Mouse (Mus musculus): ENCODE measurements at regions not wholly inside any gene's neighbourhood (a gene's known extent, or its start where the extent isn't known, plus 50 kb on each side); places are given as distances from the start of the nearest gene placed in this dataset.

GRCm38 (mm10) chr13:16761415-16761814 is 749.8 kb downstream of the Inhba start:
- TF ChIP-seq POLR2A (IDR thresholded peaks at IDR 0.05; ENCODE audit: borderline replicate concordance, control insufficient read depth, low read depth, low read length) (no peak), CTCF (IDR thresholded peaks at IDR 0.05; ENCODE audit: control insufficient read depth, insufficient read depth, low read length) (no peak)
- WGBS, result 71% methylated on average over 4 of the region's 4 CpGs

GRCm38 (mm10) chr13:16762326-16762725 is 750.7 kb downstream of the Inhba start:
- no peak overlapping the region for H3K27ac ChIP-seq (ENCODE audit: control insufficient read depth, insufficient read depth, low read depth, low read length, poor library complexity)
- H3K4me3 ChIP-seq (replicated peaks; ENCODE audit: control insufficient read depth, low read depth, low read length), result no peak overlapping the region
- WGBS, result 84% methylated on average over 8 of the region's 8 CpGs
- no peaks in the 10 kb centered on the region for H3K4me1 ChIP-seq (ENCODE audit: control insufficient read depth, insufficient read depth, low read length)
- no peak for TF ChIP-seq POLR2A (IDR thresholded peaks at IDR 0.05; ENCODE audit: borderline replicate concordance, control insufficient read depth, low read depth, low read length)
- TF ChIP-seq CTCF (IDR thresholded peaks at IDR 0.05; ENCODE audit: control insufficient read depth, insufficient read depth, low read length), result no peak

More at GRCm38 (mm10) chr13:16761415-16761814, 749.8 kb downstream of the Inhba start:
- no peaks in the 10 kb centered on the region for H3K4me1 ChIP-seq (ENCODE audit: control insufficient read depth, insufficient read depth, low read length)
- no peak overlapping the region for H3K4me3 ChIP-seq (replicated peaks; ENCODE audit: control insufficient read depth, low read depth, low read length)
- H3K27ac ChIP-seq (ENCODE audit: control insufficient read depth, insufficient read depth, low read depth, low read length, poor library complexity), result no peak overlapping the region

- 80% methylated on average over 8 of the region's 8 CpGs for WGBS
- no peak overlapping the region for H3K27ac ChIP-seq (ENCODE audit: control insufficient read depth, insufficient read depth, low read depth, low read length, poor library complexity)
- TF ChIP-seq POLR2A (IDR thresholded peaks at IDR 0.05; ENCODE audit: borderline replicate concordance, control insufficient read depth, low read depth, low read length) (no peak), CTCF (IDR thresholded peaks at IDR 0.05; ENCODE audit: control insufficient read depth, insufficient read depth, low read length) (no peak)
Measured at GRCm38 (mm10) chr13:16762727-16763512, 751.3 kb downstream of the Inhba start.

GRCm38 (mm10) chr13:16763746-16764145 is 752.1 kb downstream of the Inhba start:
- no peak overlapping the region for H3K4me3 ChIP-seq (replicated peaks; ENCODE audit: control insufficient read depth, low read depth, low read length)
- no peak overlapping the region for H3K27ac ChIP-seq (ENCODE audit: control insufficient read depth, insufficient read depth, low read depth, low read length, poor library complexity)
- WGBS, result 4% methylated on average over 2 of the region's 2 CpGs
- H3K4me1 ChIP-seq (ENCODE audit: control insufficient read depth, insufficient read depth, low read length), result no peaks in the 10 kb centered on the region
- TF ChIP-seq POLR2A (IDR thresholded peaks at IDR 0.05; ENCODE audit: borderline replicate concordance, control insufficient read depth, low read depth, low read length) (no peak), CTCF (IDR thresholded peaks at IDR 0.05; ENCODE audit: control insufficient read depth, insufficient read depth, low read length) (peak; percentile 39; the same call in 1 of the 2 replicates)

More at GRCm38 (mm10) chr13:16762727-16763512, 751.3 kb downstream of the Inhba start:
- Histone ChIP-seq H3K4me3 (replicated peaks; ENCODE audit: control insufficient read depth, low read depth, low read length) (no peak overlapping the region), H3K4me1 (ENCODE audit: control insufficient read depth, insufficient read depth, low read length) (no peaks in the 10 kb centered on the region)

GRCm38 (mm10) chr13:16769409-16769808 is 757.8 kb downstream of the Inhba start:
- WGBS, result 73% methylated on average over 2 of the region's 2 CpGs
- TF ChIP-seq CTCF (IDR thresholded peaks at IDR 0.05; ENCODE audit: control insufficient read depth, insufficient read depth, low read length) (no peak), POLR2A (IDR thresholded peaks at IDR 0.05; ENCODE audit: borderline replicate concordance, control insufficient read depth, low read depth, low read length) (no peak)
- H3K27ac ChIP-seq (ENCODE audit: control insufficient read depth, insufficient read depth, low read depth, low read length, poor library complexity), result no peak overlapping the region
- H3K4me3 ChIP-seq (replicated peaks; ENCODE audit: control insufficient read depth, low read depth, low read length), result no peak overlapping the region
- no peaks in the 10 kb centered on the region for H3K4me1 ChIP-seq (ENCODE audit: control insufficient read depth, insufficient read depth, low read length)

GRCm38 (mm10) chr13:16769848-16770422 is 758.3 kb downstream of the Inhba start:
- H3K27ac ChIP-seq (ENCODE audit: control insufficient read depth, insufficient read depth, low read depth, low read length, poor library complexity), result no peak overlapping the region
- no peak overlapping the region for H3K4me3 ChIP-seq (replicated peaks; ENCODE audit: control insufficient read depth, low read depth, low read length)
- WGBS, result 75% methylated on average over 6 of the region's 6 CpGs
- no peaks in the 10 kb centered on the region for H3K4me1 ChIP-seq (ENCODE audit: control insufficient read depth, insufficient read depth, low read length)
- TF ChIP-seq POLR2A (IDR thresholded peaks at IDR 0.05; ENCODE audit: borderline replicate concordance, control insufficient read depth, low read depth, low read length), result no peak
- TF ChIP-seq CTCF (IDR thresholded peaks at IDR 0.05; ENCODE audit: control insufficient read depth, insufficient read depth, low read length), result no peak

GRCm38 (mm10) chr13:16771845-16772244 is 760.2 kb downstream of the Inhba start:
- no peaks in the 10 kb centered on the region for H3K4me1 ChIP-seq (ENCODE audit: control insufficient read depth, insufficient read depth, low read length)
- 81% methylated on average over 4 of the region's 4 CpGs for WGBS
- TF ChIP-seq CTCF (IDR thresholded peaks at IDR 0.05; ENCODE audit: control insufficient read depth, insufficient read depth, low read length) (no peak), POLR2A (IDR thresholded peaks at IDR 0.05; ENCODE audit: borderline replicate concordance, control insufficient read depth, low read depth, low read length) (no peak)

GRCm38 (mm10) chr13:16805560-16805959 is 793.9 kb downstream of the Inhba start:
- H3K27ac ChIP-seq (ENCODE audit: control insufficient read depth, insufficient read depth, low read depth, low read length, poor library complexity), result no peak overlapping the region
- no peak overlapping the region for H3K4me3 ChIP-seq (replicated peaks; ENCODE audit: control insufficient read depth, low read depth, low read length)
- no peak for TF ChIP-seq POLR2A (IDR thresholded peaks at IDR 0.05; ENCODE audit: borderline replicate concordance, control insufficient read depth, low read depth, low read length)
- TF ChIP-seq CTCF (IDR thresholded peaks at IDR 0.05; ENCODE audit: control insufficient read depth, insufficient read depth, low read length), result no peak
- 19% methylated on average over 3 of the region's 3 CpGs for WGBS
- H3K4me1 ChIP-seq (ENCODE audit: control insufficient read depth, insufficient read depth, low read length), result no peaks in the 10 kb centered on the region

More at GRCm38 (mm10) chr13:16771845-16772244, 760.2 kb downstream of the Inhba start:
- H3K27ac ChIP-seq (ENCODE audit: control insufficient read depth, insufficient read depth, low read depth, low read length, poor library complexity), result no peak overlapping the region
- no peak overlapping the region for H3K4me3 ChIP-seq (replicated peaks; ENCODE audit: control insufficient read depth, low read depth, low read length)

Data from bone marrow, adult 2 months (tissue).